Mouse (Mus musculus) v-Abl transformed pro-B cells (cell line): ENCODE results near the gene Cd207.

Source experiments
- in situ Hi-C, 2 experiments: fragments of 400-800 bp; cut with MboI; formaldehyde crosslinking; loops; one replicate each; pipeline ENCODE4 v1.15.1; 2025; ENCODE audit not compliant: unreplicated experiment in 2 of 2

The Cd207 gene

DNA sequence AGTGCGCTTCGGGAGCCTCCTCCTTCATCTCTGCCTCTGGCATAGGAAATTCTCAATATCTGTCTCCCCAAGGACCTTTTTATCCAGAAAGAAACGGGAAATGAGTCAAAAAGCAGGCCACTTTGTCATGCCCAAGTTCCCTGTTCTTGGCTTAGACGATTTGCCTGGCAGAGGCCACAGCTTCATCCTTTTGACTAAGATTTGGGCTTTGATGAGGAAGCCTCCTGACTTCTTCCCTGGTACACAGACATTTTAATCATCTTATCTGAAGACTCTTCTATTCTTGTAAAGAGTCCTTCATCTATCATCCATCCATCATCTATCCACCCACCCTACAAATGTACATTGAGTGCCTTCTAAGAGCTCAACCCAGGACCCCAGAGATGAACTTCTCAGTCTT, at the start of gene Cd207:
Gene Cd207 (minus strand): TSS at position 101 of the 400 bp plus-strand sequence.
- in situ Hi-C loops: loop anchor here in 1 of 2 experiments (5.0 to 25.0 kb wide), 3 partner anchors 95 to 1235 kb away; no protein-coding TSS in a partner anchor

DNA sequence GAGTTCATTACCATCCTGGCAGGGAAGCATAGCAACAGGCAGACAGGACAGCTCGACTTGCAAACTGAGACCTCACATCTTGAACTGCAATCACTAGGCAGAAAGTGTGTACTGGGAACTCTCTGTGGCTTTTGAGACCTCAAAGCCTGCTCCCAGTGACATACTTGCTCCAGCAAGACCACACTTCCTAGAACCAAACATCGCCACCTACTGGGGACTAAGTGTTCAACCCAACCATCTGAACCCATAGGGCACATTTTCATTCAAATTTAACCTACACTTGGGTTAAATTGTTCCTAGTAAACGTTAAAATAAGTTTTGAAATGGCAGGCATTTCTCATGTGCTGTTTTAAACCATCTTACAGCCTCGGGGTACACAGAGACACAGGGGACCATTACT, 49.5 kb upstream of the Cd207 start:
- in situ Hi-C loops: no loop called here

DNA sequence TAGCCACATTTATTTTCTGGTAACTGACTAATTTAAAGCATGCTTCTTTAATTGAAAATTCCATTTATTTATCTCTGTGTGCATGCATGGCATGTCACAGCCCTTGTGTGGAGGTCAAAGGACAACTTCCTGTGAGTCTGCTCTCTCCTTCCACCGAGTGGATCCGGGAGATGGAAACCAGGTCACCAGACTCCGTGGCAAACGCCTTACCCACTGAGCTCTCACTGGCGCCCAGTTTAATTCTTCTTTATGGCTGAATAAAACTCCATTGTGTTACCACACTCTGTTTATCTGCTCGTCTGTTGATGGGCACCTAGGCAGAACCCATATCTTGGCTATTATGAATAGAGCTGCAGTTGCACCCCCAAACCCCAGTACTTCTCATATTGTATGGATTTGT, 44.9 kb upstream of the Cd207 start:
- in situ Hi-C loops: no loop called here

DNA sequence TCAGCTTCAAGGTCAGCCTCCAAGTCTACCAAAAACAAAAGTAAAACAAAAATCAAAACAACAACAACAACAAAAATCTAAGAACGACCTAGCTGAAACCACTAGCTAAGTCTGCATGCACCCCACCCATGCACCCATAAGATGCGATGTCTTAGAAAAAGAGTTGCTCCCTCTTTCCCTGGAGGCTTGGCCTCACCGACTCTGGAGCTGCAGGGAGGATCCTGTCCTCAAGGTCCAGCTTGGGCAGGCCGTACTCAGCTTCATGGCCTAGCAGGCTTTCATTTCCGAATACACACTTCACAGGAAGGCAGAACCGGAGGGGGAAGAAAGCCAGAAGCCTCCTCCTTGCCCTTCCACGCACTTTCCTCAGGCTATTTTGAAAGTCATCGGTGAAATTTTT, 39.4 kb upstream of the Cd207 start:
- in situ Hi-C loops: no loop called here

DNA sequence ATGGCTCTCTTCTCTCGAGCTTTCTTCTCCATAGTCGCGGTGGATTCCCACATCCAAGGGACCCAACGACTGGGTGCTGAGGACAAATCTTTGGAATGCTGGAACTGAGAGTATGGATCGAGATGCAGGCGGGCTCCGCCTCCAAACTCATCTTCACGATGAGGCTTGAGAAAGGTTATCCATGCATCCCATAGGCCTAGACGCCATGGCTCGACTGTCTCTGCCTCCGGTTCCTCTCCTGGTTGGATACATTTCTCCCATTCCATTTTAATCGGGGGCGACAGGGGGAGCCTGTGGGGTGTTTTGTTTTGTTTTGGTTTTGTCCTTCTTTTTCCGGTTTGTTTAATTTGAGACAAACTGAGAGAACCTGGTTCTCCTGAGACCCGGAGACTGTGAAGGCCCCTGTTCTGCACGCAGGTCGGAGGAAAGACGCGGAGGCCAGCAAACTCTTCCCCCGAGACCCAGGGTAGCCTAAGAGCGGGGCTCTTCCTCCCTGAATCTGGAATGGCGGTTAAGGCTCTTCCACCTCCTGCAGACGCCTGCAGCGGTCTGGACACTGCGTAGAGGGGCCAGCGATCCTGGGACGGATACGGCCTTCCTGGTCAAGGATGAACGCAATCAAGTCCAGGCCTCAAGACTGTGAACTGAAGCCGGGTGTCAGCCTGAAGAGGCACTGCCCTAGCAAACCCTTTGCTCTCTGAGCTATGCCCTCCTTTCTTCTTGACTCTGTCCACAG, 38.0 kb upstream of the Cd207 start:
- in situ Hi-C loops: no loop called here

DNA sequence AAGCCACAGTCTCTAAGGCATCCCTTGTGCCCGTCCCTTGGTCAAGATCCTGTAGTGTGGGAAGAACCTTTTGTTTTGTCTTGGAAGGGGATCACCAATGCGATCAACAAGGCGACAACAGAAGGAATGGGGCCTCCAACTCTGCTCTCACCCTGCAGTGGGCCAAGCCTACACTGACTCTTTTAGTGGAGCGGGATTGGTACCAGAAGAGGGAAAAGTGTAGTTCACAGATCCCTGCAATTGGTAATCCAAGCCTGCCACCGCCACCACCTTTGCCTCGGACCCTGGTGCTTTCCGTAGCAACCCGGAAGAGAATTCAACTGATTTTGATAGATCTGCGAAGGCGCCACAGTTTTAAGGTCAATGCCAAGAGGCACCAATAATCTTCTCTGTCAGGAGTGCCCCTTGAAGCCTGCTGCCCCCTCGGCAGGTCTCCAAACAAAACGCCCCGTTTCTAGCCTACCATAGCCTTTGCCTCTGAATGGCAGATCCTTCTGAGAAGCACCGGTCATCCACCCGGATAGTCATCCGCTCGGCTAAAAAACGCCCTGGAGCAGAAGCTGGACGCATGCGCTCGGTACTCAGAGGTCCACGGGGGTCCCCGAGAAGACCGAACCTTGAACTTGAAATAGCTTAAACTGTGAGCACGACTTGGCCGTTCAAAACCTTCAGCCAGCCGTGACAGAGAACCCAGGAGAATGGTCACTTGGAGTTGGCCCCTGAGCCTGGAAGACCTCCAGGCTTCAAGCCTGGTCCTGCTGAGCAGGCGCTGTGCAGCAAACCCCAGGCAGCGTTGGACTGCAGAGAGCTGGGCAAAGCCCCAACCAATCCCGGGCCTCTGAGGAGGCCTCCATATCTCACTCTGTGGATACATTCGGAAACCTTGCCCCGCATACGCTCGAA, 36.8 kb upstream of the Cd207 start:
- in situ Hi-C loops: no loop called here

DNA sequence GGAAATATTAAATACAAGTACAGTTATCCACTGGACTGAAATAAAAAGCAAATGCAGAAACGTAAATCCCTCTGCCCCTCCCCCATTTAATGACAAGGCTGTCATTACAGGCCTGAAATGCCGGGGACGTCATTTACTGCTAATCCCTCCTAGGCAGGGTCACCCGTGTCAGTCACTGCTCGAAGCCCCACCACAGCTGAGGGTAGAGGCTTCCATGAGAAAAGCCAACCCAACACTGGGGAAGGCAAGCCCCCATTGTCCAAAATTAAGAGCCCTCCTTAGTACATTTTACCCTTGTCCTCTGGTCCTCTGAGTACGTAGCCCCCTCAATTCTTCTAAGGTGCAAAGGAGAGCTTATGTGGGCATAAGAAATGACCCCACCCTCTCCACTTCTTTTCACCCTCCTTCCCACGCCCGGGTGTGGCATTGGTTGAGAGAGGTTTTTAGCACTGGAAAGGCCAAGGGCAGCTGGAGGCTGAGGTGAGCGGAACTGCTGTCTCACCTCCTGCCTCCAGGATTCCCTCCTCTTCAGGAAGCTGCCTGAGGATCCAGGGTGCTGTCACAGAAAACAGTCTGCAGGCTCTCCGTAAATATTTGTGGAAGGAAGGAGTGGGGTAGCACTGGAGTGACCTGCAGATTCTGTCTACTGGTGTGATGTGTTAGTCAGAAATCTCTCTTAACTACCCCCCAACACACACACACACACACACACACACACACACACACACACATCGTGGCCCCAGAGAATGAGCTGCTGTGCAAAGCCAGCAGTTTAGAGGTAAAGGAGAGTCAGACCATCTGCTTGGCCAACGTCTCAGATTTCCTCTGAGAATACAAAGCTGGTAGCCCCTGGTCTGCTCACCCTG, 35.8 kb upstream of the Cd207 start:
- in situ Hi-C loops: no loop called here

DNA sequence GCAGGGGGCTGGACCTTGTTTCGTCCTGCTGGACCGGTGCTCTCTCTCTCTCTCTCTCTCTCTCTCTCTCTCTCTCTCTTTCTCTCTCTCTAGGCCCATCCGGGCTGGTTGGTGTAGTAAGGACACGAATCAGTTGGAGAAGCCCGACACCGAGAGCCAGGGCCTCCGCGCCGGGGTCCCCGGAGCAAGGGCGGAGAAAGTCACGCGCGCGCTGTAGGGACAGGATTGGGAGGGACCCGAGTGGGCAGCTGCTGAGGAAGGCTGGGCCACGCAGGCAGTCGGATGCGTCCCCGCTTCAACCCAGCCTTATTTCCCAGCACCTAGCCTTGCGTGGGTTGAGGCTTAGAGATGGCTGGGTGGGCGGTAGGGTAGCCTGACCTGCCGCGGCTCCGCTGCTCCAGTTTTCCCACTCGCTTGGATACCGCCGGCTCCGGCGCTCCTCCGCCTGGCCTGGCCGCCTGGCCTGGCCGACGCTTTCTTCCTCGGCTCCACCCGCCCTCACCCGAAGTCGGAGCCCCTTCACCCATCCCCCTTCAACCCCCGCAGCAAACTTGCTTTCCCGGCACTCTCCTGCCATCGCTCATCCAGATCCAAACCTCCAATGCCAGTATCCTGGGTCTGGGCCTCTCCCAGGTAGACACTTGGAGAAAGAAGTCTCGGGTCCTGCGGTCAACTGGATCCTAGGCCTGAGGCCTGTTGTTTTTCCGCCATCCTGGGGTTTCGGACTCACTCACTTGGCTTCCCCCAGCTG, 34.2 kb upstream of the Cd207 start:
- in situ Hi-C loops: no loop called here

DNA sequence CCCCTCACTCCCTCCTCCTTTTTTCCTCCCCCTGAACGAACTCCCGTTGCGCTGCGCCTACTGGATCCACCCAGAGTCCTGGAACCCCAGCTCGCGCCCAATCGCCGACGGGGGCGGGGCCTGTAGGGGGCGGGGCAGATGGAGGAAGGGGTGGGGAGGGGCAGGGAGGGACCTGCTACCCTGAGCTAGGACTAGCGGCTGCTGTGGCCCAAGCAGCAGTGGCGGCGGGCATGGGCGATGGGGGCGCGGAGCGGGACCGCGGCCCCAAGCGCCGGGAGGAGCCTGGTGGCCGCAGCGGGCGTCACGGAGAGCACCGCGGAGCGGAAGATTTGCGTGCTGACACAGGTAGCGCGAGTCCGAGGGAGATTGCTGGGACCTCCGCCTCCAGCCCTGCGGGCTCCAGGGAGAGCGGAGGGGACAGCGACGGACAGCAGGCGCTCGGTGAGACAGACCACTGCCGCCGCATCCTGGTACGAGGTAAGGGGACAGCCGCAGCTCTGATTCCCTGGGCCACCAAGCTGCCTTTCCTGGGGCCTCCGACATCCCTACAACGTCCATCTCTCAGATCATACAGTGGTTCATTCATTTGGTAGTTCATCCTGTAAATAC, 33.5 kb upstream of the Cd207 start, which contains the start of gene Vax2:
Gene Vax2 (plus strand): TSS at position 198 of the 609 bp plus-strand sequence.
- in situ Hi-C loops: no loop called here

DNA sequence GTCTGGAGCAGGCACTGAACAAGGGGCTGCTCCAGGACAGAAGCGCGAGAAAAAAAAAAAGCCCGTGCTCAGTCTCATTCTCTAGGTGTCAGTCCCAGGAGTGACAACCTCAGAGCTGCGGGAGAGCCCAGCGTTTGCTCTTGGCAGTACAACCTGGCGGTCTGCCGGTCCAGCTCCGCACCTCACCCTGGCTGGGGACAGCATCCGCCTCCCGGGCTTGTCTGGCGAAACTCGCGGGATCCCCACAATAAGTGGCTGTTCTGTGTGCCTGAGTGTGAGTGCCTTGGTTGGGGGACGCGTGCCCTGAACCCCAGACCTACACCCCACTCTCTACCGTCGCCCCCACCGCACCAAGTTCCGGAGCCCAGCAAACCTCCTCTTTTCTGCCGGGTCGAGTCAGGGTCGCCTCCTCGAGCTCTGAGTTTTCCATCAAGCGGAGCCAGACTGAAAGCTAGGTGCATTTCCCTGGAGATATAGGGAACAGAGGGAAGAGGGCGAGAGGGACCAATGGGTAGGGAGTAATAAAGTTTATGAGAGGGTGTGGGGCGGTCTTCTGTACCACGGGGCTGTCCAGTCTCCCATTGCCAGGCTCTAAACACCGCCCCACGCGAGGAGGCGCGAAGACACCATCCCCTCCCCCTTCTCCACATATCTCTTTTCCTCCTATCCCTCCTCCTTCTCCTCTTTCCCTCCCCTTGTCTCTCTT, 32.9 kb upstream of the Cd207 start:
- in situ Hi-C loops: no loop called here

DNA sequence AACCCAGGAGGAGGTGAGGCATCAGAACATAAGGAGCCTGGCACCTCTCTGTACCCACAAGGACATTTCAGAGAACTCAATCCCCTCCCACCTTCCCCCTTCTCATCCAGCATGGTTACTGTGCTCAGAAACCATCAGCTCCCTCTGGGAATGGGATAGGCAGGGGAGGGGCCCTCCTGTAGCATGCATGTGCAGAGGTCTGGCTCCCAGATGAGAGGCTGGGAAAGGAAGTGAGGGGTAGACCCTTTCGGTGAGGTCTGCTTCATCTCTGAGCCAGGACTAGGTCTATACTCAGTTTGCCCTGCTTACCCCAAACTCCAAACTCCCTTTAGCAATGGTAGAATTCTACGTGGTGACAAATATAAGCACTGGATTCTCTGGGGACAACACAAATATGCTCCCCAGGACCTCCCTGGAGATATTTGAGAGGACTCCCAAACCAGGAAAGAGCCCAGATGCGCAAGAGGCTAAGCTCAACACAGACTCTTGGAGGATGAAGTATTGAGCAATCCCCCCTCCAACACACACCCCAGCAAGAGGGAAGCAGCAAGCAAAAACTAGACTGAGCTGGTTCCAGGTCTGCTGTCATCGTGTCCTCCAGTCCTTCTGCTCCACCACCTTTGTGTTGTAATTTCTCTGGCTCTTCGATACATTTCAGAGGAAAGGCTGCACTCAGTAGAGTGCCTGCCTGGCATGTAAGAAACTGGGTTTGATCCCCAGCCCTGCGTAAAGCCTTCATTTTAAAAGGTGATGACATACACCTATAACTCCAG, 30.3 kb upstream of the Cd207 start:
- in situ Hi-C loops: no loop called here

DNA sequence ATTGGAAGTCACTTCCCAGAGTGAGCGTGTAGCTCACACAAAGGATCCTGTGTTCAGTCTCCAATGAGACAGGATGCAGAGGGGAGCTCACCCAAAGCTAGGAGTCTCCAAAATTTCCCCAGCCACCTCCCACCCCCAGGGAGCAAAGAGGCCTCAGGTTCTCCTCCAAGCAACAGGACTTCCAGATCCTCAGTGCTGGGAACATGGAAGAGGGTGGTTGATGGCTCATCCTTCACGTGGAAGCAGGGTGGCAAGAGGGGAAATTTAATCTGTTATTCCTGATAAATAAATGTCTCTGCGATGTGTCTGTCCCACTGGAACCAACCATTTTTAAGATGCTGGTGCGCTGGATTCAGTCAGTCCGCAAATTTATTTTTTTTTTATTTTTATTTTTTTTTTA, 27.0 kb upstream of the Cd207 start:
- in situ Hi-C loops: no loop called here

DNA sequence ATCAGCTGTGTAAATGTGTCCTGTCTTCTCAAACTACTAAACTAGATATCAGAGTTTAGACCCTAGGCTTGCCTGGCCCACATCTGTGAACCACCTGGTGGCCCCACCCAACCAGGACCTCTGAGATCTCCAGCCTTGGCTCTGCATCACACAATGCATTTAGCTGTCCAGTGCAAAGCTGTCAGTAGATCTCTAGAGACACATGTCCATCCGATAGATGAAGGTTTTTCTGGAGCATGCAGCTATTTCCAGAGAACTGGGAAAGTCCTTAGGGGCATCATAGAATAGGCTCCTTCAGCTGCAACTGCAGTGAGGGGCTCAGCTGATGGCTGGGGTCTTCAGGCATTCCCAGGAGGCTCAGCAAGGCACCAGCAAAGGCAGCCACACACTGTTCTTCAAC, 26.6 kb upstream of the Cd207 start:
- in situ Hi-C loops: no loop called here

DNA sequence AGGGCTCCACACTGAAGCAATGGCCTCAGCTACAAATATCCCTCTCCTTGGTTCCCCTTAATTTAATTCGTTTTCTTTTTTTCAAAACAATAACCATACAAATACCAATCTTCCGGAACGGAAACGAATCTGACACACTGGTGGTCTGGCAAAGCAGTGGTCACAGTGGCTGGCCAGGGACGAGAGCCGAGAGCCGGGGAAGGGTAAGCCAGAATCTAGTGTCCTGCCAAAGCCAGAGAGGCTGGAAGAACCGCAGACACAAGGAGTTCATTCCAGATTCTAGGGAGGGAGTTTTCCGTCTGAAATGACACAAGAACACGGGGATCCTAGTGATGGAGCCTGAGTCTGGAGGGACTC, 26.0 kb upstream of the Cd207 start:
- in situ Hi-C loops: no loop called here

DNA sequence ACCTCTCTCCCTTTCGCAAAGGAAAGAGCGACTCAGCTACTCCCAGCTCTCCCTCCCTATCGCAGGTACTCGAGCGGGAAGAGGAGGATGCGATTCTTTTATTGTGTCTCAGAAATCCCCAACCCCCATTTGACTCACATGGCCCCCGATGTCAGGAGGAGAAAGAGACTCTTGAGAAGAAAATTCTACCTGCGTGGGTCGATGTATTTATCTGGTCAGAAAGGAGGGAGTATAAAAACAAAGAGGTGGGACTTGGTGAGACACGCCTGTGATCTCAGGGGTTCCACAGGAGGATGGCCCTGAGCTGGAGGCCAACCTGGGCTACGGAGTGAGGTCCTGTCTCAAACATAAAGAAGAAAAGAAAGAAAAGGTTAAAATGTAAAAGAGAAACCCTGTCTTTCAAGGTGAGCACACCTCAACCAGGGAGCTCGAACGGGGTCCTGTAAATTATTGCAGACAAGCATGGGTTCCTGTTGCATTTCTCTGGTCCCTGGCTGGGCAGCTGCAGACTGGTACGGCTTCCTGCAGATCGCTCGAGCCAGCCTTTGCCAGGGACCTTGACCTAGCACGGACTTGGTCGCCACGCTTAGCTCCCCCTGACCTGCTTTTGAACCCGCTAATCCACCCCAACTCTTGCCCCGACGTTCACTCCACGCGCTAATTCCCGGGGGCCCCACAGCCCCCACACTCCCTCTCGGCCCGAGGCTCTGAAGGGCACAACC, 25.5 kb upstream of the Cd207 start:
- in situ Hi-C loops: no loop called here

DNA sequence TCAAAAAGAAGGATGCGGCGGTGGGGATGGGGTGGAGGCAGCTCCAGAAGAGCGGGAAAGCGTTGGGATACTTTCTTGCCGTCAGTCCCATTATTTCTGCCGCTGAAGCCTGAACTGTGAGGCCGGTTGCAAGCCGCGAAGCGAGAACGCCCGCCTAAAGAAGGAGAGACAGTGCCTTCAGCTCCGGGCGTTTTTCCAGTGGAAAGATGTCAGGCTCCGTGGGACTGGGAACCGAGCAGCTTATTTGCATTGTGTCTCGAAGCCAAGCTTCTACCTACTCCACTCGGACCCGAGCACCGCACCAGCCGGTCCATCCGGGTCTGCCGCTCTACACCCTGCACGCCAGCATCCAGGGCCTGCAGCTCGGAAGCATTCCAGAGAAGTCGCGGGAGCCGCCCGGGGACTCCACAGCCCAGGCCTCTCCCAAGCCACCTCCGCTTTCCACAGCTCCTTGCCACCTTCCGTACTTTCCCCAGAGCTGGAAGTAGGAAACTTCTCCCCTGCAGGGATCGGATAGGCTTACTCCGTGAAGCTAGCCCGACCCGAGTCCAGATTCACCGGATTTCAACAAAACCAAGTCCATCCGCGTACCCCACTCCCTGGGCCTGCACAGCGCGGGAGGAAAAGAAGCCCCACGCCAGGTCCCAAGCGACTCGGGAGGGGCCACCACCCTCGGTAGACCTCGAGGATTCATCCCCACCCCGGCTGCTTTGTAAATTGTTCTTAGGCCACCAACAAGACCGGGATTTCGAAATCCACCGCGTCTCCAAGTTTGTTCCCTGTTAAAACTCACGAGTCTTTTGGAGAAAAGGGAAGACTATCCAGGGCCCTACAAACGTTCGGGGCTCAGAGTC, 24.7 kb upstream of the Cd207 start:
- in situ Hi-C loops: no loop called here

DNA sequence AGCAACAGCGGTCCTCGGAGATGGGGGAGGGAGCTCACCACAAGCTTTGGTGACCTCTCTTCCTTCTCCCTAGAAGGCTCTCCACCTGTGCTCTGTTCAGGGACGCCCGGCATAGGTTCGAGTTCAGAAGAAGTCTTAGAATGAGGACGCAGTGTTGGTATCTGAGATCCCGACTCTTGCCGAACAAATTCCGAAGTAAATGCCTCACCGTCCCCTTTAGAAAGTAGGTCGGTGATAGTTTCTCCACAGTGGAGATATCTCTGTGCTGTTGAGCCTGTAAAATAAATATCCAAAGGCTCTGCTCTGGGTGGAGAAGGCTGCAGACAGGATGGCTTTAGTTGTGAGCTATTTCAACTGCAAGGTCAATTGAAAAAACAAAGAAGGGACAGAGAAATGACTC, 23.3 kb upstream of the Cd207 start:
- in situ Hi-C loops: no loop called here
